Mouse (Mus musculus) embryonic fibroblast, embryonic 13.5 days (primary cell): Measurements from ENCODE around the gene Trp53. TPM values are rescaled to one million over a fixed set of nuclear protein-coding genes. Genes with fewer than 3 reads are reported as not detected.
"Not testable (repeated sequence)": the region's sequence is repeated elsewhere in the genome, so short reads cannot be mapped to it uniquely, and the experiment has no call there.

ENCODE experiments used
- H3K27ac ChIP-seq: 2 replicates; pipeline ENCODE4 v1.5.1; 2012; ENCODE audit warnings: low read length, control low read depth, inconsistent platforms; ENCODE audit not compliant: insufficient read depth
- H3K4me1 ChIP-seq: 2 replicates; pipeline ENCODE4 v1.6.1; 2011; ENCODE audit warnings: low read length; ENCODE audit not compliant: control insufficient read depth, insufficient read depth
- H3K4me3 ChIP-seq: 2 replicates; pipeline ENCODE4 v1.5.1; 2011; ENCODE audit warnings: mild to moderate bottlenecking, control low read depth, low read length; ENCODE audit not compliant: insufficient read depth
- CTCF ChIP-seq: IDR thresholded peaks from 2 replicates; pipeline ENCODE4 v1.5.1; 2011; ENCODE audit warnings: mild to moderate bottlenecking, control low read depth, low read length, moderate library complexity, borderline replicate concordance; ENCODE audit not compliant: insufficient read depth
- POLR2A ChIP-seq: IDR thresholded peaks from 2 replicates; pipeline ENCODE4 v1.6.1; 2011; ENCODE audit warnings: low read depth, mild to moderate bottlenecking, control low read depth, low read length, moderate library complexity
- polyA plus RNA-seq: library from polyadenylated mRNA; stranded (reverse); fragments of >200 nt; gene quantifications from 2 replicates; pipeline ENCODE4 v1.2.4, GENCODE M21; 2011; ENCODE audit warnings: low read depth; ENCODE audit not compliant: missing spikeins, insufficient read length

The Trp53 gene
- 159 and 160 TPM in 2 replicates for polyA plus RNA-seq

GRCm38 (mm10) chr11:69580091-69580514 is at the start of gene Trp53, which contains the start of gene Wrap53:
Trp53 (plus strand) TSS chr11:69580359.
Wrap53 (minus strand) TSS chr11:69580255.
- peaks cover 18% of the 10 kb centered on the region for H3K4me1 ChIP-seq
- peak within 1 kb of the TSS; percentile 93 for H3K27ac ChIP-seq
- TF ChIP-seq POLR2A (peak; percentile 92), CTCF (no peak)
- H3K4me3 ChIP-seq, result peak within 1 kb of the TSS; percentile 90

DNA sequence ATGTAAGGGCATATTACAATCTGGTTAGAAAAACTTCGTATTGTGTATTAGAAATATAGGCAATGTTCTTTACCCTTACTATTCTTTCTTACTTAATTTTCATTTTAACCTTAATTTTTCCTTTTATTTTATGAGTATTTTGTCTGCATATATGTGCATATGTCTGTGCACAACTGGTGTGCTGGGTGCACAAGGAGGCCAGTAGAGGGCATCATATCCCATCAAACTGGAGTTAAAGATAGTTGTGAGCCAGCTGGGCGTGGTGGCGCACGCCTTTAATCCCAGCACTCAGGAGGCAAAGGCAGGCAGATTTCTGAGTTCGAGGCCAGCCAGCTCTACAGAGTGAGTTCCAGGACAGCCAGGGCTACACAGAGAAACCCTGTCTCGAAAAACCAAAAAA is 49.4 kb upstream of the Trp53 start:
- H3K4me3 ChIP-seq, H3K27ac ChIP-seq, H3K4me1 ChIP-seq: not testable (repeated sequence)

DNA sequence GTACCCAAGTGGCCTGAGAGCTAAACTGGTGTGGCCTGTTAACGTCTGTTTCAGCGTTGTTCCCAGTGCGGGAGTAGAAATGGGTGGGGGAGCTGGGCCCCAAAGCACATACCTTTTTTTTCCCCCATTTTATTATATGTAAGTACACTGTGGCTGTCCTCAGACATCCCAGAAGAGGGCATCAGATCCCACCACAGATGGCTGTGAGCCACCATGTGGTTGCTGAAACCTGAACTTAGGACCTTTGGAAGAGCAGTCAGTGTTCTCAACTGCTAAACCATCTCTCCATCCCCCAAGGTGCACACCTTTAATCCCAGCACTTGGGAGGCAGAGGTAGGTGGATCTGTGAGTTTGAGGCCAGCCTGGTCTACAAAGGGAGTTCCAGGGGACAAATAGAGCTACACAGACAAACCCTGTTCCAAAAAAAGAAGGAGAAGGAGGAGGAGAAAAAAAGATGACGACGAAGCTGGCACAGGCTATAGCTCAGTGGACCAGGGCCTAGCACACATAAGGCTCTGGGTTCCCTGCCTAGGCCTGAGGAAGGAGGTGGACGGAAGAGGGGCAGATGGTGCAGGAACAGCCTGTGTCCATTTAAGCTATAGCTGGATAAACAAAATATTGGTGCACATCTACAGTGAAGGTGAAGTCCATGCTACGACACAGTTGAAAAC is 47.5 kb upstream of the Trp53 start:
- TF ChIP-seq POLR2A (no peak), CTCF (no peak)
- Histone ChIP-seq H3K4me3 (no peak overlapping the region), H3K27ac (no peak overlapping the region), H3K4me1 (no peaks in the 10 kb centered on the region)

GRCm38 (mm10) chr11:69534990-69535389 is 45.2 kb upstream of the Trp53 start:
- Histone ChIP-seq H3K4me3 (no peak overlapping the region), H3K27ac (no peak overlapping the region), H3K4me1 (no peaks in the 10 kb centered on the region)
- TF ChIP-seq CTCF (no peak), POLR2A (no peak)

GRCm38 (mm10) chr11:69540700-69541099 is 39.5 kb upstream of the Trp53 start:
- no peak for TF ChIP-seq CTCF
- TF ChIP-seq POLR2A, result no peak
- Histone ChIP-seq H3K4me1 (no peaks in the 10 kb centered on the region), H3K4me3 (no peak overlapping the region), H3K27ac (no peak overlapping the region)

DNA sequence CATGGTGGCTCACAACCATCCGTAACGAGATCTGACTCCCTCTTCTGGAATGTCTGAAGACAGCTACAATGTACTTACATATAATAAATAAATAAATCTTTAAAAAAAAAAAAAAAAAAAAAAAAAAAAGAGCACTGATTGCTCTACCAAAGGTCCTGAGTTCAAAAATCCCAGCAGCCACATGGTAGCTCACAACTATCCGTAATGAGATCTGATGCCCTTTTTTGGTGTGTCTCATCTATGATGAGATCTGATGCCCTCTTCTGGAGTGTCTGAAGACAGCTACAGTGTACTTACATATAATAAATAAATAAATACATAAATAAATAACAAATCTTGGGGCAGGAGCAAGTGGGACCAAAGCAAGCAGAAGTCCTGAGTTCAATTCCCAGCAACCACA is 38.4 kb upstream of the Trp53 start:
- not testable (repeated sequence) for H3K27ac ChIP-seq, H3K4me1 ChIP-seq, H3K4me3 ChIP-seq

DNA sequence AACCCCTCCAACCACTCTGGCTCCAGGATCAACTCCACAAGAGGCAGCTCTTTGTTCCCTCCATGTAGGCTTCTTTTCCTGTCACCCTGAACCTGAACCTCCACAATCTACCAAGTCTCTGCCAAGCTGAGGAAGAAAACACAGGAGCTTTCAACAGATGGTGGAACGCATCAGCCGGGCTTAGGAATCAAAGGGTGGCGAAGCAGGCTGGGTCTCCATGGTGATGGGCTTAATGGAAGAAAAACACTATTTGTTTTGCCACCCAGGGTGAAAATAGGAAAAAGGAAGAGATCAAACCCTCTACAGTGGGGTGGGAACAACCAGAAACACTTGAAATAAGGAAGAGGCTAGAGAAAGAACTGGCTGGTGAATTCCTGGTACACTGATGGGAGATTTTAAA is 36.6 kb upstream of the Trp53 start:
- Histone ChIP-seq H3K4me3 (no peak overlapping the region), H3K27ac (no peak overlapping the region), H3K4me1 (no peaks in the 10 kb centered on the region)
- no peak for TF ChIP-seq POLR2A

DNA sequence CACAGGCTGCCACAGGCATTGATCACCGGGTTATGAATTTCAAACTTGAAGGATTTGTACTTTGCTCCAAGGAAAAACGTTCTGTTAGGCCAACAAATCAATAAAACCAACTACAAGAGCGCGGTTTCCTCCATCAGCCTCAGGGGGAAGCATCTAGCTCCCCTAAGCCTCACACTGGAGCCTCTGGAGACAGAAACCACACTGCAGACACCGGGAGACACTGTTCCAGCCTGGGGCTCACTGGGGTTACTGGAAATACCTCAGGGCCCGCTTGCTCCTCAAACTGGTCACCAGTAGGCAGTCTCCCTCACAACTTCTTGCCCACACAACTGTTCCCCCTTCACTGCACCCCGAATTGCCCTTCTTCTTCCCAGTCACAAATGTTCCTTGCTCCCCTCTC is 34.2 kb upstream of the Trp53 start:
- no peaks in the 10 kb centered on the region for H3K4me1 ChIP-seq
- no peak overlapping the region for H3K27ac ChIP-seq
- no peak overlapping the region for H3K4me3 ChIP-seq
- no peak for TF ChIP-seq CTCF
- TF ChIP-seq POLR2A, result no peak

DNA sequence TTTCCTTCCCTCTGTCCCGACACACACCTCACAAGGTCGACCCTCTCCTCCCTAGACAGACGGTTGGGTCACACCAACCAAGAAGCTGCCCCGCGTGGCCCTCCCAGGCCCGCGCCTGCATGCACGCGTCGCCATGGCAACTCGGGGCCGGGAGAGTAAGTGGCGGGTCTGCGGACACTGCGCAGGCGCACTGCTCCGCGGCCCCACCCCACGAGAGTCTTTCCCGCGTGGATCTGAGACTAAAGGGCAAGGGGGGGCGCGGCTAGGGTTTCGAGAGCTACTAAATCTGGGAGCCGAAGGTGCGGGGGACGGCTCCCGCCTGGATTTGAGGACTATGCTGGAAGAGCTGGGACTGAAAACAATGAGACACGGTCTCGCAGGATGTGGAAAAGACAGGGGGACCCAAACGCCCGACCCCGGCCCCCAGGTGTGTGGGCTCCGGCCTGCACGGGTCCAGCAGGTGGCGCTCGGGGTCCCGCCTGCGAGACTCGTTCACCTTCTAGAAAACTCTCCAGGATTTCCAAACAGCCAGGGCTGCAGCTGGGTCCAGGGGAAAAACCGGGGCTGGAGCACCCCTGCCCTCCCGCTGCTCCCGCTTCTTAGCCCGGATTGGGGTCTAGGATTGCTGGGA is 33.6 kb upstream of the Trp53 start:
- Histone ChIP-seq H3K4me1 (no peaks in the 10 kb centered on the region), H3K4me3 (peak overlapping the region; percentile 28), H3K27ac (no peak overlapping the region)
- TF ChIP-seq POLR2A (no peak), CTCF (0 out of 2 replicates have a peak, but pooled peaks have one; percentile 11)

- Histone ChIP-seq H3K4me3 (peak overlapping the region; percentile 28), H3K4me1 (no peaks in the 10 kb centered on the region), H3K27ac (no peak overlapping the region)
- TF ChIP-seq POLR2A (no peak), CTCF (peak; percentile 67)
Observed at GRCm38 (mm10) chr11:69547071-69547470, 33.1 kb upstream of the Trp53 start.

DNA sequence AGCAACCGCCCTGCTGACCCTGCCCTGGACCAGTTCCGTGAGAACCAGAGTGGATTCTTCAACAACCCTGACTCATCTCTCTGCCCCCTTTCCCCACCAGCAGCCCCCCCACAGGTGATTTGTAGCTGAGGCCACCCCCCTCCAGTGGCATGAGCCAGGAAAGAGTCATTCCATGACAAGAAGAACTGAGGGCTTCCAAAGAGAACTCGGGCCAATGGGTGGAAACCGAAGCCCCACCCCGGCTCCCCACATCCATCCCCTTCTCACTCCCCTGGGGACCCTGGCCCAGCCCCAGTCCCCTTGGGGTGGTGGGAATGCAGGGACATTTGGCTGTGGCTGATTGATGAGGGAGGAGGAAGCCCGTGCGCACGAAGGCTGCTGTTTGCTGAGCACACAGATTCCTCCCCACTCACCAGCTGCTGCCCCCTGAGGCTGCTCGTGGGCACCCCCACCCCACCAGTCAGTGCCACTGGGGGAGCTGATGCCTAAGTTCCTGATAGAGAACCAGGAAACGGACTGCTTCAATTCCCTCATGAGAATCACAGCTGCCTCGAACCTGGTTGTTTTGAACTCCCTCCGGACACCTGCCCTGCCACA is 31.0 kb upstream of the Trp53 start, which contains the start of gene Dnah2:
Dnah2 (minus strand) TSS at position 51 of the 597 bp plus-strand sequence.
- H3K4me3 ChIP-seq, result no peak within 1 kb of the TSS
- H3K4me1 ChIP-seq, result no peaks in the 10 kb centered on the region
- TF ChIP-seq CTCF, result no peak
- no peak within 1 kb of the TSS for H3K27ac ChIP-seq
